Mouse (Mus musculus) thymus, adult 2 months (tissue): ENCODE measurements around the gene Dnajc8. TPM values are rescaled to one million over a fixed set of nuclear protein-coding genes. Genes with fewer than 3 reads are reported as not detected.
A peak's percentile ranks its signal among the peaks of the same experiment; 100 is the strongest.

Source experiments
- DNase-seq: peaks from one replicate; pipeline ENCODE4 v3.0.0; 2021
- H3K27ac ChIP-seq: fragments of 200-500 bp; 2 replicates; pipeline ENCODE4 v1.5.1; 2012; ENCODE audit warnings: low read length, control low read depth; ENCODE audit not compliant: control insufficient read depth, insufficient read depth
- H3K27me3 ChIP-seq: fragments of 200-500 bp; 2 replicates; pipeline ENCODE4 v1.6.1; 2012; ENCODE audit warnings: mild to moderate bottlenecking, low read length, moderate library complexity, mixed read lengths; ENCODE audit not compliant: control insufficient read depth, insufficient read depth
- H3K36me3 ChIP-seq: fragments of 200-500 bp; 2 replicates; pipeline ENCODE4 v1.6.1; 2012; ENCODE audit warnings: mild to moderate bottlenecking, low read length, moderate library complexity; ENCODE audit not compliant: control insufficient read depth, insufficient read depth
- H3K4me1 ChIP-seq: fragments of 200-500 bp; replicated peaks from 2 replicates; pipeline ENCODE4 v1.6.1; 2012; ENCODE audit warnings: low read length; ENCODE audit not compliant: control insufficient read depth, insufficient read depth
- H3K4me3 ChIP-seq: fragments of 200-500 bp; 2 replicates; pipeline ENCODE4 v1.5.1; 2012; ENCODE audit warnings: mild to moderate bottlenecking, low read length, control low read depth, moderate library complexity; ENCODE audit not compliant: control insufficient read depth, insufficient read depth
- CTCF ChIP-seq: fragments of 200-500 bp; IDR thresholded peaks from 2 replicates; pipeline ENCODE4 v1.5.1; 2012; ENCODE audit warnings: mild to moderate bottlenecking, control low read depth, low read length, moderate library complexity, borderline replicate concordance; ENCODE audit not compliant: control insufficient read depth, poor library complexity, insufficient read depth; ENCODE audit errors: extremely low read depth
- POLR2A ChIP-seq: fragments of 200-500 bp; IDR thresholded peaks from 2 replicates; pipeline ENCODE4 v1.6.1; 2012; ENCODE audit warnings: mild to moderate bottlenecking, low read length, control low read depth, moderate library complexity; ENCODE audit not compliant: control insufficient read depth, poor library complexity, insufficient read depth; ENCODE audit errors: extremely low read depth
- WGBS: fragments of 180-500 bp; shearing (Covaris S2); methylation state at CpG from one replicate; pipeline ENCODE4 v1.1.7; 2018; 5-methylcytosine and 5-hydroxymethylcytosine counted together
- polyA plus RNA-seq: library from polyadenylated mRNA; depleted of rRNA; stranded (reverse); fragments of >200 nt; gene quantifications from 2 replicates; pipeline ENCODE4 v1.2.3, GENCODE M21; 2012

The Dnajc8 gene
- polyA plus RNA-seq, 1 experiment = 45.6 TPM

GRCm38 (mm10) chr4:132563261-132563660 lies 27.9 kb downstream of the Dnajc8 start:
- no peak for DNase-seq
- Histone ChIP-seq H3K27me3 (no peaks in the 10 kb centered on the region), H3K4me3 (no peak overlapping the region), H3K36me3 (no peaks in the 10 kb centered on the region), H3K4me1 (no peaks in the 10 kb centered on the region), H3K27ac (no peak overlapping the region)
- WGBS = 43% methylated on average over 3 of the region's 3 CpGs
- TF ChIP-seq CTCF (no peak), POLR2A (no peak)

GRCm38 (mm10) chr4:132563965-132564364 lies 28.6 kb downstream of the Dnajc8 start, which contains the start of gene Ptafr:
TSS of gene Ptafr (plus strand) at chr4:132564067.
- H3K4me3 ChIP-seq = no peak within 1 kb of the TSS
- H3K27me3 ChIP-seq = no peaks in the 10 kb centered on the region
- WGBS = 11% methylated on average over 4 of the region's 4 CpGs
- TF ChIP-seq POLR2A (no peak), CTCF (no peak)
- DNase-seq = peak; percentile 6
- no peak within 1 kb of the TSS for H3K27ac ChIP-seq
- H3K36me3 ChIP-seq = no peaks in the 10 kb centered on the region
- H3K4me1 ChIP-seq = no peaks in the 10 kb centered on the region

- DNase-seq = no peak
- Histone ChIP-seq H3K27ac (no peak overlapping the region), H3K4me1 (no peaks in the 10 kb centered on the region), H3K4me3 (no peak overlapping the region), H3K27me3 (no peaks in the 10 kb centered on the region), H3K36me3 (no peaks in the 10 kb centered on the region)
- TF ChIP-seq POLR2A (no peak), CTCF (no peak)
- WGBS = 85% methylated on average over 12 of the region's 12 CpGs
Measured at GRCm38 (mm10) chr4:132565089-132565747, 29.9 kb downstream of the Dnajc8 start.

GRCm38 (mm10) chr4:132567361-132567779 lies 32.0 kb downstream of the Dnajc8 start:
- no peak overlapping the region for H3K27ac ChIP-seq
- 69% methylated on average over 9 of the region's 9 CpGs for WGBS
- no peaks in the 10 kb centered on the region for H3K27me3 ChIP-seq
- no peaks in the 10 kb centered on the region for H3K4me1 ChIP-seq
- no peak for TF ChIP-seq CTCF
- TF ChIP-seq POLR2A = no peak
- H3K4me3 ChIP-seq = no peak overlapping the region
- no peaks in the 10 kb centered on the region for H3K36me3 ChIP-seq
- no peak for DNase-seq

GRCm38 (mm10) chr4:132569115-132569514 lies 33.8 kb downstream of the Dnajc8 start:
- Histone ChIP-seq H3K27me3 (no peaks in the 10 kb centered on the region), H3K36me3 (no peaks in the 10 kb centered on the region), H3K4me3 (no peak overlapping the region), H3K27ac (no peak overlapping the region), H3K4me1 (no peaks in the 10 kb centered on the region)
- 99% methylated on average over 5 of the region's 5 CpGs for WGBS
- peak; percentile 56; the same call in 1 of the 2 replicates for TF ChIP-seq CTCF
- no peak for TF ChIP-seq POLR2A
- DNase-seq = no peak

GRCm38 (mm10) chr4:132571190-132571589 lies 35.8 kb downstream of the Dnajc8 start:
- no peak overlapping the region for H3K27ac ChIP-seq
- no peak for TF ChIP-seq POLR2A
- no peak for TF ChIP-seq CTCF
- H3K4me3 ChIP-seq = no peak overlapping the region
- DNase-seq = no peak
- WGBS = 83% methylated on average over 9 of the region's 9 CpGs
- H3K36me3 ChIP-seq = no peaks in the 10 kb centered on the region
- no peaks in the 10 kb centered on the region for H3K27me3 ChIP-seq
- H3K4me1 ChIP-seq = no peaks in the 10 kb centered on the region
